Mouse (Mus musculus) liver, postnatal 0 days (tissue): ENCODE measurements around the gene Gm826.

Experiments used
- CTCF ChIP-seq: sonication (generic); IDR thresholded peaks from 2 replicates; pipeline ENCODE4 v1.5.1; 2016; ENCODE audit warnings: antibody characterized with exemption, low read depth
- EP300 ChIP-seq: IDR thresholded peaks from 2 replicates; pipeline ENCODE4 v1.6.1; 2016; ENCODE audit warnings: antibody characterized with exemption, low read depth, mild to moderate bottlenecking

DNA sequence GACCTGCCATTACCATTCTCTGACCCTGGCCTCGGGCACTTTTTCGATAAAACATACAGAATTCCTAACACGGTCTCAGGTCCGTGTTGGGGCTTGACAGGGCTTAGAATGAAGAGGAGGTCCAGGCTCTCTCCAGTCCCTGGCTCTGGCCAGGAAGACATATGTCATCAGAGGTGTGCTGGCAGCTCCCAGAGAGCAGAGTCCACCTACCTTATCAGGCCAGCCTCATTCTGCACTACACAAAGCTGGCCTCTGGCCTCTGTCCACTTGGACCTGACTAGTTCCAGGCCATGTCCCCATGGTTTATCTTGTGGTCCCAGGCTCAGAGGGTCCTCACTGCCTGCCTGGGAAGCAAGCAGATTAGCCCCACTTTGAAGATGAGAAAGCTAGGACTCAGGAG, 15.6 kb upstream of the Gm826 start:
- no peak for TF ChIP-seq CTCF
- TF ChIP-seq EP300 = no peak
